Mouse (Mus musculus) G1E (cell line): ENCODE data around the gene Spata45. TPM values are rescaled to one million over a fixed set of nuclear protein-coding genes. Genes with fewer than 3 reads are reported as not detected.
A peak's percentile ranks its signal among the peaks of the same experiment; 100 is the strongest.

Source experiments
- ATAC-seq: 2 replicates; pipeline ENCODE4 v1.8.0; 2016; ENCODE audit warnings: mild to moderate bottlenecking; ENCODE audit not compliant: insufficient number of reproducible peaks, poor library complexity, low FRiP score, severe bottlenecking; ENCODE audit errors: extremely low read depth
- DNase-seq: peaks from one replicate; pipeline ENCODE4 v3.0.0; 2012; ENCODE audit warnings: low spot score
- H3K27me3 ChIP-seq: 2 replicates; pipeline ENCODE4 v1.6.1; 2012; ENCODE audit warnings: mild to moderate bottlenecking, low read length, inconsistent platforms; ENCODE audit not compliant: insufficient read depth
- H3K36me3 ChIP-seq: replicated peaks from 2 replicates; pipeline ENCODE3; 2012; ENCODE audit warnings: mild to moderate bottlenecking, inconsistent platforms
- H3K4me1 ChIP-seq: 2 replicates; pipeline ENCODE4 v1.6.1; 2012; ENCODE audit warnings: low read depth, low read length, inconsistent platforms, mixed read lengths; ENCODE audit not compliant: insufficient read depth
- H3K4me3 ChIP-seq: 2 replicates; pipeline ENCODE4 v1.5.1; 2012; ENCODE audit warnings: low read depth, mild to moderate bottlenecking, inconsistent platforms, low read length, moderate library complexity, mixed read lengths
- H3K9me3 ChIP-seq: replicated peaks from 2 replicates; pipeline ENCODE4 v1.6.1; 2012; ENCODE audit warnings: inconsistent platforms
- CTCF ChIP-seq: IDR thresholded peaks from 2 replicates; pipeline ENCODE4 v1.5.1; 2012; ENCODE audit warnings: low read depth, low read length, inconsistent platforms, mixed read lengths
- GATA1 ChIP-seq: IDR thresholded peaks from 2 replicates; pipeline ENCODE4 v1.6.1; 2012; ENCODE audit warnings: borderline replicate concordance, low read length, inconsistent platforms, mixed read lengths
- GATA2 ChIP-seq: IDR thresholded peaks from 2 replicates; pipeline ENCODE4 v1.6.1; 2012; ENCODE audit warnings: low read depth, low read length, inconsistent platforms, borderline replicate concordance
- POLR2AphosphoS5 ChIP-seq: IDR thresholded peaks from 2 replicates; pipeline ENCODE4 v1.6.1; 2012; ENCODE audit warnings: low read depth, low read length, inconsistent platforms; ENCODE audit not compliant: insufficient replicate concordance
- TAL1 ChIP-seq: conservative IDR thresholded peaks from 2 replicates; pipeline ENCODE4 v1.6.1; 2012; ENCODE audit warnings: low read depth, low read length, inconsistent platforms, mixed read lengths
- polyA plus RNA-seq: library from polyadenylated mRNA; stranded (reverse); fragments of >175 nt; gene quantifications from 2 replicates; pipeline ENCODE4 v1.2.3, GENCODE M21; 2012
- total RNA-seq, 2 experiments: library from RNA; stranded (forward) in 1 of 2; stranded (reverse) in 1 of 2; fragments of 200-1000 nt in 1 of 2; fragments of >200 nt in 1 of 2; fragmentation: Nextera tagmentation in 1 of 2; gene quantifications; 2 replicates each; pipeline ENCODE4 v1.2.3; 2014 to 2017

The Spata45 gene
- total and polyA plus RNA-seq, 3 experiments = not detected

DNA sequence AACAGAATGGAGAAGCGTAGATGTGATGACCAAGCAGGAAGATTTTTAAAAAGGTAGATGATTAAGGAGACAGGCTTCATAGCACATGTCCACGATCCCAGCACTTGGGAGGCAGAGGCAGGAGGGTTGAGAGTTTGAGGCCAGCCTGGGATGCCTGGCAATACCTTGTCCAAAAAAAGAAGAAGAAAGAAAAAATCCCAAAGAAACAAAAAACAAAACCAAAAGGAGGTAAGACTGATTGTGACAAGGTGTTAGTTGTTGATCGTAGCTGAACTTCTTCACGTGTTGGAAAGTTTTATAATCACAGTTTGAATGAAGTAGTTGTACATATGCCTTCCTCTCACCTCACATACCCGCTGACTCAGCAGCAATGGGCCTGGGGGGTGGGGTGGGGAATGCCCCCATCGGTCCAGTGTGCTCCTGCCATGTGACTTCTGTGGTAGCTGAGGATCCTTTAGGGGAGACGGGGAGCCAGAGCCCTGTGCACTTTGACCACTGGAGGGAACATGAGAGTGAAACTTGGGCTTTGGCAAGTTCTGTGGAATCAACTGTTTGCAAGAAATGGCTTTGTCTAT is 50.0 kb downstream of the Spata45 start:
- ATAC-seq (no peak), DNase-seq (no peak)
- H3K36me3 ChIP-seq = peaks cover 66% of the 10 kb centered on the region
- H3K27me3 ChIP-seq = no peaks in the 10 kb centered on the region
- peaks cover 78% of the 10 kb centered on the region for H3K4me1 ChIP-seq
- TF ChIP-seq TAL1 (no peak), GATA1 (no peak), GATA2 (no peak)
- peak overlapping the region; percentile 34; the same call in 1 of the 2 replicates for H3K4me3 ChIP-seq
- H3K9me3 ChIP-seq = no peaks in the 10 kb centered on the region

DNA sequence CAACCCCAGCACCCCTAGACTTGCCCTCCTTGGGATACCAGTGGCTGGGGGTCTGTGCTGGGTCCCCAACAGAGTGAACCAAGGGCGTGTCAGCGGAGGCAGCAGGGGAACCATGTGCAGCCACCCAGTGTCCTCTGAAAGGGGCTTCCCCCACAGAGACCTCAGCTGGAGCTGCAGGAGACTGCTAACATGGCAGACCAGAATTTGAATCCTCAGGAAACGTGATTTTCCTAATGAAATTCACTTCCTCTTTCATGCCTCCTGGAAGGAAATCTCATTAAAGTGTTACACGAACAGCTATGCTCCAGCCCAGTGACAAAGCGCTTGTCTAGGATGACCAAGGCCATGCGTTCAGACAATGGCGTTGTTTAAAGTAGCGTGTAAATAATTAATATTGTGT is 50.5 kb downstream of the Spata45 start:
- Histone ChIP-seq H3K4me1 (peaks cover 83% of the 10 kb centered on the region), H3K36me3 (peaks cover 60% of the 10 kb centered on the region), H3K27me3 (no peaks in the 10 kb centered on the region), H3K9me3 (no peaks in the 10 kb centered on the region), H3K4me3 (no peak overlapping the region)
- no peak for ATAC-seq
- TF ChIP-seq CTCF (no peak), TAL1 (no peak), GATA1 (no peak), GATA2 (no peak), POLR2AphosphoS5 (no peak)
- no peak for DNase-seq

DNA sequence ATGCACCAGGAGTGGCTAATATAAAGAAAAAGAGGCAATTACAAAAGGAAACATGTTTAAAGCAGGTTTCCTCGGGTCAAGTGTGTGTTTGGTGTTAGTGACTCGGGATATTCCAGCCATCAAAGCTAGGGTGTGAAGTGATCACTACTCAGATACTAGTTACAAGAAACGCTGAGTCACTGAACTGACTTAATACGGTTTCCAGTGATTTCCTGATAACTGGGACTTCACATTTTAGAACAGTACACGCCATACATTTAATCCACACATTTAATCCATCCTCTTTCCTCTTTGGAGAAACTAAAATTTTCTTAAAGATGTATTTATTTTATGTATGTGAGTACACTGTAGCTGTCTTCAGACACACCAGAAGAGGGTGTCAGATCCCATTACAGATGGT is 51.5 kb downstream of the Spata45 start:
- no peak for DNase-seq
- H3K4me1 ChIP-seq = peaks cover 89% of the 10 kb centered on the region
- TF ChIP-seq GATA2 (no peak), CTCF (no peak), GATA1 (no peak), TAL1 (no peak), POLR2AphosphoS5 (no peak)
- peaks cover 52% of the 10 kb centered on the region for H3K36me3 ChIP-seq
- no peak overlapping the region; the same call in 1 of the 2 replicates for H3K4me3 ChIP-seq
- H3K9me3 ChIP-seq = no peaks in the 10 kb centered on the region
- no peaks in the 10 kb centered on the region for H3K27me3 ChIP-seq
- no peak for ATAC-seq

DNA sequence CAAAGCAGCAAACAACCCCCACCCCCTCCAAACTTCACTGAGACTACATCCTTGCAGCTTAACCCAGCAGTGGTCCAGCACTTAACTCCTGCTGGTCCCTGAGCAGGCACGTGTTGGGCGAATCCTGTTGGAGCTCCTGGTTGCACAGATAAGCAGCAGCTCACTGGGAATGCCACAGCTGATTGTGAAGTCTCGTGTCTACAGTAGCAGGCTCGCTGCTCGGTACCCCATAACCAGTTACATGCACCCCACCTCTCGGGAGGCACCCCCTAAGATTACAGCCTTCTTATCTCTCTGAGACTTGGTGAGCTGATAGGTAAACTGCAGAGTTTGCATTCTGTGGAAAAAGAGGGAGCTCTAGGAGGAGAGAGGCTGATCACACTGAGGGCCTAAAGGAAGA is 52.9 kb downstream of the Spata45 start:
- no peaks in the 10 kb centered on the region for H3K27me3 ChIP-seq
- peaks cover 91% of the 10 kb centered on the region for H3K4me1 ChIP-seq
- TF ChIP-seq GATA1 (no peak), TAL1 (peak; percentile 39; the same call in 1 of the 2 replicates), POLR2AphosphoS5 (no peak)
- H3K9me3 ChIP-seq = no peaks in the 10 kb centered on the region
- peaks cover 38% of the 10 kb centered on the region for H3K36me3 ChIP-seq
- no peak overlapping the region; the same call in 1 of the 2 replicates for H3K4me3 ChIP-seq
- peak; percentile 65 for ATAC-seq
- DNase-seq = no peak

DNA sequence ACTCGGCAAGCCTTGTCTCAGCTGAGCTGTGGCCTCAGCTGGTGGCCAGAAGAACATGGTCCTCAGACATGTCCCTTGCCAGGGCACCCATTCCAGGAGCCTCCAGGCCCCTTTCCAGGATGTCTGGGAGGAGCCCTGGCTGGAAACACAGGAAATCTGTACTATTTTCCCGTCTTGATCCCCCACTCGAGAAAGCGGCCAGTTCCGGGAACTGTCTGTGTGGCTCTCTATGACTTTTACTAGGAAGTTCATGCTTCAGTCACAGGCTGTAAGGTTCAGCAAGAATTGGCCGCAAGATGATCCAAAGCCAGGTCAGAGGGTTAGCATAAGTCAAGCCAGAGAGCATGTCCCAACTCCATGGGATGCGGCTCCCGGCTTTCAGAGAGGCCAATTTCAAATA is 55.6 kb downstream of the Spata45 start:
- no peak for ATAC-seq
- peaks cover 83% of the 10 kb centered on the region for H3K4me1 ChIP-seq
- peaks cover 11% of the 10 kb centered on the region for H3K36me3 ChIP-seq
- H3K27me3 ChIP-seq = peaks cover 3% of the 10 kb centered on the region
- DNase-seq = no peak
- TF ChIP-seq GATA2 (no peak), POLR2AphosphoS5 (no peak), TAL1 (no peak), GATA1 (no peak), CTCF (no peak)
- no peaks in the 10 kb centered on the region for H3K9me3 ChIP-seq
- H3K4me3 ChIP-seq = no peak overlapping the region

Other genes with a start within 250 kb of the Spata45 start
- 12.8 and 16.5 TPM in 2 replicates for gene Rps6kc1, start 124.9 kb upstream of the Spata45 start, total RNA-seq (2014; fragmentation: Nextera tagmentation)
- gene Rps6kc1, start 124.9 kb upstream of the Spata45 start, total RNA-seq (2017) = 13.3 and 15.2 TPM in 2 replicates
- gene Rps6kc1, start 124.9 kb upstream of the Spata45 start, polyA plus RNA-seq = 22.8 and 31.4 TPM in 2 replicates
- 37.5 and 43.9 TPM in 2 replicates for gene Angel2, start 111.5 kb upstream of the Spata45 start, total RNA-seq (2014; fragmentation: Nextera tagmentation)
- gene Angel2, start 111.5 kb upstream of the Spata45 start, total RNA-seq (2017) = 39.0 and 43.5 TPM in 2 replicates
- 11.2 and 11.4 TPM in 2 replicates for gene Angel2, start 111.5 kb upstream of the Spata45 start, polyA plus RNA-seq
- not detected in 2 replicates for gene Vash2, start 57.3 kb upstream of the Spata45 start, total RNA-seq (2014; fragmentation: Nextera tagmentation)
- 0.06 and 0.22 TPM in 2 replicates for gene Vash2, start 57.3 kb upstream of the Spata45 start, total RNA-seq (2017)
- gene Vash2, start 57.3 kb upstream of the Spata45 start, polyA plus RNA-seq = not detected in 2 replicates
- gene Flvcr1, start 10.5 kb upstream of the Spata45 start, total RNA-seq (2014; fragmentation: Nextera tagmentation) = 18.7 and 20.2 TPM in 2 replicates
- gene Flvcr1, start 10.5 kb upstream of the Spata45 start, total RNA-seq (2017) = 21.9 and 22.5 TPM in 2 replicates
- gene Flvcr1, start 10.5 kb upstream of the Spata45 start, polyA plus RNA-seq = 8.2 and 8.8 TPM in 2 replicates
- gene Tatdn3, start 26.3 kb downstream of the Spata45 start, total RNA-seq (2014; fragmentation: Nextera tagmentation) = 33.6 and 53.0 TPM in 2 replicates
- 36.8 and 50.0 TPM in 2 replicates for gene Tatdn3, start 26.3 kb downstream of the Spata45 start, total RNA-seq (2017)
- 0.77 and 1.6 TPM in 2 replicates for gene Tatdn3, start 26.3 kb downstream of the Spata45 start, polyA plus RNA-seq
- 12.5 and 13.4 TPM in 2 replicates for gene Nsl1, start 26.4 kb downstream of the Spata45 start, total RNA-seq (2014; fragmentation: Nextera tagmentation)
- gene Nsl1, start 26.4 kb downstream of the Spata45 start, total RNA-seq (2017) = 18.1 and 22.1 TPM in 2 replicates
- 19.4 and 25.6 TPM in 2 replicates for gene Nsl1, start 26.4 kb downstream of the Spata45 start, polyA plus RNA-seq
- not detected in 2 replicates for gene Batf3, start 61.2 kb downstream of the Spata45 start, total RNA-seq (2014; fragmentation: Nextera tagmentation)
- 0.11 TPM in 1 of 2 replicates, not detected in the other for gene Batf3, start 61.2 kb downstream of the Spata45 start, total RNA-seq (2017)
- 0.09 TPM in 1 of 2 replicates, not detected in the other for gene Batf3, start 61.2 kb downstream of the Spata45 start, polyA plus RNA-seq
- not detected in 2 replicates for gene Fam71a, start 128.2 kb downstream of the Spata45 start, total RNA-seq (2014; fragmentation: Nextera tagmentation)
- gene Fam71a, start 128.2 kb downstream of the Spata45 start, total RNA-seq (2017) = 0.05 and 0.12 TPM in 2 replicates
- gene Fam71a, start 128.2 kb downstream of the Spata45 start, polyA plus RNA-seq = not detected in 2 replicates
- gene Atf3, start 181.4 kb downstream of the Spata45 start, total RNA-seq (2014; fragmentation: Nextera tagmentation) = not detected in 2 replicates
- 0.16 TPM in 1 of 2 replicates, not detected in the other for gene Atf3, start 181.4 kb downstream of the Spata45 start, total RNA-seq (2017)
- gene Atf3, start 181.4 kb downstream of the Spata45 start, polyA plus RNA-seq = not detected in 2 replicates